Mouse (Mus musculus): ENCODE data around the gene Gm3138. TPM values are rescaled to one million over a fixed set of nuclear protein-coding genes. Genes with fewer than 3 reads are reported as not detected.

The Gm3138 gene
- 3.0 TPM for polyA plus RNA-seq (2014; fragmentation: Illumina TruSeq; extraction: RNeasy Lipid Tissue Mini Kit (QIAGEN cat#74804); ENCODE audit: low read depth, low replicate concordance)

GRCm38 (mm10) chr14:4249331-4249730, at the start of gene Gm3138:
Gene Gm3138 (plus strand): TSS chr14:4249631.

Other genes starting within 250 kb of the Gm3138 start
- 2.7 TPM for gene Gm5796, start 225.7 kb upstream of the Gm3138 start, polyA plus RNA-seq (2014; fragmentation: Illumina TruSeq; extraction: RNeasy Lipid Tissue Mini Kit (QIAGEN cat#74804); ENCODE audit: low read depth, low replicate concordance)
- gene Gm3115, start 165.5 kb upstream of the Gm3138 start, polyA plus RNA-seq (2014; fragmentation: Illumina TruSeq; extraction: RNeasy Lipid Tissue Mini Kit (QIAGEN cat#74804); ENCODE audit: low read depth, low replicate concordance): 4.7 TPM
- 6.8 TPM for gene Gm8108, start 139.1 kb upstream of the Gm3138 start, polyA plus RNA-seq (2014; fragmentation: Illumina TruSeq; extraction: RNeasy Lipid Tissue Mini Kit (QIAGEN cat#74804); ENCODE audit: low read depth, low replicate concordance)
- 8.5 TPM for gene Gm3127, start 84.6 kb upstream of the Gm3138 start, polyA plus RNA-seq (2014; fragmentation: Illumina TruSeq; extraction: RNeasy Lipid Tissue Mini Kit (QIAGEN cat#74804); ENCODE audit: low read depth, low replicate concordance)
- gene Gm2974, start 67.1 kb upstream of the Gm3138 start, polyA plus RNA-seq (2014; fragmentation: Illumina TruSeq; extraction: RNeasy Lipid Tissue Mini Kit (QIAGEN cat#74804); ENCODE audit: low read depth, low replicate concordance): 4.1 TPM
- 57.3 TPM for gene Gm3149, start 67.7 kb downstream of the Gm3138 start, polyA plus RNA-seq (2014; fragmentation: Illumina TruSeq; extraction: RNeasy Lipid Tissue Mini Kit (QIAGEN cat#74804); ENCODE audit: low read depth, low replicate concordance)
- 2.1 TPM for gene 2610042L04Rik, start 85.1 kb downstream of the Gm3138 start, polyA plus RNA-seq (2014; fragmentation: Illumina TruSeq; extraction: RNeasy Lipid Tissue Mini Kit (QIAGEN cat#74804); ENCODE audit: low read depth, low replicate concordance)
- gene Gm3159, start 147.9 kb downstream of the Gm3138 start, polyA plus RNA-seq (2014; fragmentation: Illumina TruSeq; extraction: RNeasy Lipid Tissue Mini Kit (QIAGEN cat#74804); ENCODE audit: low read depth, low replicate concordance): 0.50 TPM
- gene Gm3164, start 165.8 kb downstream of the Gm3138 start, polyA plus RNA-seq (2014; fragmentation: Illumina TruSeq; extraction: RNeasy Lipid Tissue Mini Kit (QIAGEN cat#74804); ENCODE audit: low read depth, low replicate concordance): 2.3 TPM
- 3.7 TPM for gene Gm3173, start 181.4 kb downstream of the Gm3138 start, polyA plus RNA-seq (2014; fragmentation: Illumina TruSeq; extraction: RNeasy Lipid Tissue Mini Kit (QIAGEN cat#74804); ENCODE audit: low read depth, low replicate concordance)
- gene Gm3182, start 232.1 kb downstream of the Gm3138 start, polyA plus RNA-seq (2014; fragmentation: Illumina TruSeq; extraction: RNeasy Lipid Tissue Mini Kit (QIAGEN cat#74804); ENCODE audit: low read depth, low replicate concordance): 113 TPM